Mouse (Mus musculus): ENCODE measurements around the gene Kat2b.
"Not testable (repeated sequence)": the region's sequence is repeated elsewhere in the genome, so short reads cannot be mapped to it uniquely, and the experiment has no call there.

Gene Kat2b

DNA sequence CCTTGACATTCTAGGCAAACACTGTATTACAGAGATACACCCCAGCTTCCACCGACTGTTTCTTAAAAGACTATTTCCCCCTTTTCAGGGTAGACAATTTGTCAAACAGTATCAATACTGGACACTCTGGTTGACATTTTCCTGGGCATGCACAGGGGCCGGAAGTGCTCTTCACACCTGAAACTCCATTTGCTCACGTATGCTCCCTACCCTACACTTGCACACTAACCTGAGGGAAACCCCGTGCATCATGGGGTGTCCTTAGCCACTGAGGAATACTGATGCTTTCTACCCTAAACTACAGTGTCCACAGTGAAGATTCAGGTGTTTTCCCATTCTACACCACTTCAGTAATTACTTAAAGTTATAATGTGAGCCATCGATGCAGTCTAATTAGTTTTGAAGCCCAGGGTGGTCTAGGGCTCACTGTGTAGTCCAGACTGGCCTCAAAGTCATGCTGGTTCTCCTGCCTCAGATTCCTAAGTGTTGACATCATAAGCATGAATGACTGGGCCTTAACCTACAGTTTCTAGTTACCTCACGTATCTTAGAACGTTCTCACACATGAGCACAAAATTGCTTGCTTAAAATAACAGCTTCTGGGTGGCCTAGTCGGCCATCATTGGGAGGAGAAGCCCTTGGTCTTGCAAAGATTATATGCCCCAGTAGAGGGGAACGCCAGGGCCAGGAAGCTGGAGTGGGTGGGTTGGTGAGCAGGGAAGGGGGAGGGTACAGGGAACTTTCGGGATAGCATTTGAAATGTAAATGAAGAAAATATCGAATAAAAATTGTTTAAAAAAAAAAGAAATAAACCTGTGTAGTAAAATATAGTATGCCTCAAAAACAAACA is 30.5 kb downstream of the Kat2b start:
- no peak for DNase-seq (ENCODE audit: low spot score)

DNA sequence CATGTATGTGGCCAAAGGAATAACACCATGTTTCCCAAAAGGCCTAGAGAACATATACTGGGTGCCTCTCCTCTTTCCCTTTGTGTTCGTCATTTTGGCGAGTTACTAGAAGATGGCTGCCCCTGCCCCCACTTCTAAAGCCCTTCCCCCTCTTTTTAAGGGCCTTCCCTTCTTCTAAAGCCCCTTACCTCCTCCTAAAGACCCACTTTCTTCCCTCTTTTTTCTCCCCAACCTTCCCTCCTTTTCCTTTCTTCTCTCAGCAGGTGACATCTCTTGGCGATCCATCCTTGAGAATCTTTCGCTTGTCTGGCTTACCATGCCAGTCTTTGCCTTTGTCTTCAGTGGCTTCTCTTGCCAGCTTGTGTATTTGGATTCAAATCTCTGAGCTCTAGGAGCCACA is 31.9 kb downstream of the Kat2b start:
- DNase-seq (ENCODE audit: low spot score): no peak

DNA sequence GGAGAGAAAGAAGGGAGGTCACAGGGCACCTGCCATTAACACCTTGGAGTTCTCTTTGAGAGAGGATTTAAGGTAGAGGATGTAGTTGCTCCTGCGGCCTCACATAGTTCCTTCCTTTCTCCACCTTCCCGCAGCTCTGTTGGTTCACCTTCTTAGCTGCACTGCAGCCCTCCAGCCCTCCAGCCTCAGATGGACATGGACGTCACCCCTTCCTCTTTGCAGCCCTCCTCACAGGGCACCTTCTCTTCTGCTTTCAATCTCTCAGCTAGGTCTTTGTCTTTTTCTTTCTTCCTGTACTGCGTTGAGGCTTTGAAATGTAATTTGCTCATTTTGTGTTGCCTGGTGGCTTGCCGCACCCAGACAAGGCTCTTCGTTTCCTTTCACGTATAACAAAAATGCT is 36.6 kb downstream of the Kat2b start:
- DNase-seq (ENCODE audit: low spot score): not testable (repeated sequence)

DNA sequence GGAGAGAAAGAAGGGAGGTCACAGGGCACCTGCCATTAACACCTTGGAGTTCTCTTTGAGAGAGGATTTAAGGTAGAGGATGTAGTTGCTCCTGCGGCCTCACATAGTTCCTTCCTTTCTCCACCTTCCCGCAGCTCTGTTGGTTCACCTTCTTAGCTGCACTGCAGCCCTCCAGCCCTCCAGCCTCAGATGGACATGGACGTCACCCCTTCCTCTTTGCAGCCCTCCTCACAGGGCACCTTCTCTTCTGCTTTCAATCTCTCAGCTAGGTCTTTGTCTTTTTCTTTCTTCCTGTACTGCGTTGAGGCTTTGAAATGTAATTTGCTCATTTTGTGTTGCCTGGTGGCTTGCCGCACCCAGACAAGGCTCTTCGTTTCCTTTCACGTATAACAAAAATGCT is 39.4 kb downstream of the Kat2b start:
- DNase-seq (ENCODE audit: low spot score): not testable (repeated sequence)

DNA sequence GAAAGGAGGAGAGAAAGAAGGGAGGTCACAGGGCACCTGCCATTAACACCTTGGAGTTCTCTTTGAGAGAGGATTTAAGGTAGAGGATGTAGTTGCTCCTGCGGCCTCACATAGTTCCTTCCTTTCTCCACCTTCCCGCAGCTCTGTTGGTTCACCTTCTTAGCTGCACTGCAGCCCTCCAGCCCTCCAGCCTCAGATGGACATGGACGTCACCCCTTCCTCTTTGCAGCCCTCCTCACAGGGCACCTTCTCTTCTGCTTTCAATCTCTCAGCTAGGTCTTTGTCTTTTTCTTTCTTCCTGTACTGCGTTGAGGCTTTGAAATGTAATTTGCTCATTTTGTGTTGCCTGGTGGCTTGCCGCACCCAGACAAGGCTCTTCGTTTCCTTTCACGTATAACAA is 42.3 kb downstream of the Kat2b start:
- DNase-seq (ENCODE audit: low spot score): not testable (repeated sequence)

DNA sequence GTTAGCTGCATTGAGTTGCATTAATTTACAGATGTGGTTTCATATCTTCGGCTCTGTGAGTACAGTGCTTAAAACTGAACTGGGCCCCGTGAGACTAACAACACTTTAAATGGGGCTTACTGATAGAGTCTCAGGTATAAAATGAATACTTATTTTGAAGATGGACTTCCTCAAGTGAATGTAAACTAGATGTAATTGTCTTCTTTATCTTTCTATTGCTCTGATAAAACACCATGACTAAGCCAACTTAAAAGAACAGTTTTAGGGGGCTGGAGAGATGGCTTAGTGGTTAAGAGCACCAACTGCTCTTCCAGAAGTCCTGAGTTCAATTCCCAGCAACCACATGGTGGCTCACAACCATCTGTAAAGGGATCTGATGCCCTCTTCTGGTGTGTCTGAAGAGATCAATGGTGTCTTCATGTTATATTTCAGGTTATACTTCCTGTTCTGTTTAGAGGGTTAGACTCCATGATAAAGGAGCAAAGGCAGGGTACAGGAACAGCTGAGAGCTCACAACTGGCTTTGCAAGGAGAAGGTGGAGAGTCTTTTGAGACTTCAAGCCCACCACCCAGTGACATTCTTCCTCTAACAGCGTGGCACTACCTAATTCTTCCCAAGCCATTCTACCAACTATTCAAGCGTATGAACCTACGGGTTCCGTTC is 50.8 kb downstream of the Kat2b start:
- DNase-seq (ENCODE audit: low spot score): no peak

DNA sequence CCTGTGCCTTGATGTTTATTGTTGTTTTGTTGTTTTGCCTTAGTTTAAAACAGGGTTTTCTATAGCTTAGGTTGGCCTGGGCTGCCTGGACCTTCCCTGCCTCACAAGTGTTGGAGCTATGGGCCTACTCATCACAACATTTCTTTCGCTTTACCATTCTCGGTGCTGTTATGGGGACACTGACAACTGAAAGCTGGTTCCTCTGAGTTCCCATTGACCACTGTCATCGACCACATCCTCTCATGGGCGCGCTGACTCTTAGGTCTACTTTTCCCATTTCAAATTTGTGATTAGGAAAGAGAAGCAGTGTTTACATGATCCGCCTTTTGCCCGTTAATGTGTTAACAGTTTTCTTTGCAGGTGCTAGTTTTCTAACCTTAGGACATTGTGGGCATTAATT is 51.7 kb downstream of the Kat2b start:
- DNase-seq (ENCODE audit: low spot score): no peak

DNA sequence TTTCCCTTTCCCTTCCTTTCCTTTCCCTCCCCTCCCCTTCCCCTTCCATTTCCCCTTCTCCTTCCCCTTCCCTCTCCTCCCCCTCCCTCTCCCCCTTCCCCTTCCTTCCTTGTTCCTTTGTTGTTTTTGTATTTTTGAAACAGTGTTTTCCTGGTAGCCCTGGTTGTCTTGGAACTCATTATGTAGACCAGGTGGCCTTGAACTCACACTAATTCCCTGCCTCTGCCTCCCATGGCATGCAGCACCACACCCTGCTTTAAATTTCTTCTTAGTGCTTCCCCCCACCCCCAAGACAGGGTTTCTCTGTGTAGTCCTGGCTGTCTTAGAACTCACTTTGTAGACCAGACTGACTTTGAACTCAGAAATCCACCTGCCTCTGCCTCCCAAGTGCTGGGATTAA is 52.7 kb downstream of the Kat2b start:
- no peak for DNase-seq (ENCODE audit: low spot score)

DNA sequence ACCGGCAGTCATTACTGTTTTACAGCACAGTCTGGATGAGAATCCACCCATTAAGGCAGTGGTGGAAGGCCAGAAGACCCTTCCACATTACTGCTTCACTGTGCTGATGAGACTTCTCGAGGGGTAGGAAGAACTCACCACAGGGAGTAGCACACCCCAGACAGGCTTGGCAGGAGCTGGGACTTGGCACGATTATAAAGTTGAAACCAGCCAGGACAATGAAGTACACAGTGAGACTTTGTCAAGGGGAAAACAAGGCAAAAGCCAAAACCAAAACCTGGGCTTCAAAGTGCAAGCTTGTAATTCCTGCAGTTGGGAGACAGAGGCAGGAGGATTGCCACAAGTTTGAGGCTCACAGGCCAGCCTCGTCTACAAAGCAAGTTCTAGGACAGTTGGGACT is 54.0 kb downstream of the Kat2b start:
- no peak for DNase-seq (ENCODE audit: low spot score)

DNA sequence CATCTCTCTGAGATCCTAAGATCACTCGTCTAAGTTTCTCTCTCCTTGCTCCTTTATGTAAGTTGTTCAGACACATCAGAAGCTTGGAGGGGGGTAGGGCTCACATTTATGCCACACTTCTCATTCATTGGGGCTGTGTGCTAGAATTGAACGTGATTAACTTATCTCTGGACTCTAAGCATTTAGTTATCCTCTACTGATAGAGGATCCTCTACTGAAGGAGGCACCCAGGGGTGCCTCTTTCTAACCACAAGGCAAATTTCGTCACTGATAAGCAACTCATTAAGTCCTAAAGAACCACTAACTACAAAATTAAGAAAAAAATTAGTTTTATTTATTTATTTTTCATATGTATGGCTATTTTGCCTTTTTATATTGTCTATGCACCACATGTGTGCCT is 55.5 kb downstream of the Kat2b start:
- no peak for DNase-seq (ENCODE audit: low spot score)

DNA sequence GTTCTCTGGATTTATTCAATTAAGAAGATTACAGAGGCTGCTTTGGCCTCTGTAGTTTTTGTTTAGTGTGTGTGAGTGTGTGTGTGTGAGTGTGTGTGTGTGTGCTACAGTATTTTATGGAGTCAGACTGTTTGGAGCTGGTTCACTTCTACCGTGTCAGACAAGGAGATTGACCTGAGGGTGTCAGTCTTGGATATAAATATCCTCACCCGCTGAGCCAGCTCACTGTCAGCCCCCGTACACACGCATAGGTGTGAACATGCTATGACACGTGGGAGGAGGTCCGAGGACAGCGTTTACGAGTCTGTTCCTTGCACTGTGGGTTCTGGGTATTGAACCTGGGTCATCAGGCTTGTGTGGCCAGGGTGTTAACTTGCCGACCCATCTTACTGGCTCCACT is 57.1 kb downstream of the Kat2b start:
- no peak for DNase-seq (ENCODE audit: low spot score)

DNA sequence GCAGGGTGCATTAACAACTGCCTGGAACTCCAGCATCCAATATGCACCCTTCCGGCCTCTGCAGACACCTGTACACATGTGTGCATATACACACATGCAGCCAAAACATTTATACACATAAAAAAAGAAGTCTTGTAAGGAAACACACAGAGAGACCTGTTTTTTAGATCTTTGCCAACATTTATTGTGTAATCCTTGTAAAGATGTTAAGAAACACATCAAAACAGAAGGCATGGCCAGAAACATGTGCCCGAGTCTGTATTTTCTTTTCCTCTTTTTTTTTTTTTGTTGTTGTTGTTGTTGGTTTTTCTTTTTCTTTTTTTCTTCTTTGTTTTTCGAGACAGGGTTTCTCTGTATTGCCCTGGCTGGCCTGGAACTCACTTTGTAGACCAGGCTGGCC is 59.5 kb downstream of the Kat2b start:
- no peak for DNase-seq (ENCODE audit: low spot score)

DNA sequence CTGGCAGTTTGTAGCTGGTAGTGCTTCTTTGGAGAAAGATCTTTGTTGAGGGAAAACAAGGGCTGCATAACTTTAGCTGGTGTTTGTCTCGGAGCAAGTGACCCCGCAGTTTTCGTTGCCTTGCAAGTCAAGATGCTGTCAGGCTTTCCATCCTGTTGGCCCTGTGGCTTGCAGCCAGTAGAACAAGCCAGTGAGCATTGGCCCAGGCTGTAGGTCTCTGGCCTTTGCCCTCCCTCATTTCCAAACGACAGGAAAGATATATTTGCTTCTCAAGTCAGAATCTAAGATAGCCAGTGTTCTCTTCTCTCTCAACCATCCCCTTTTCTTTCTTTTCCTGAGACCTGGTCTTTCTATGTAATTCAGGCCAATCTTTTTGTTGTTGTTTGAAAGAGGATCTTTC is 60.8 kb downstream of the Kat2b start:
- DNase-seq (ENCODE audit: low spot score): no peak

DNA sequence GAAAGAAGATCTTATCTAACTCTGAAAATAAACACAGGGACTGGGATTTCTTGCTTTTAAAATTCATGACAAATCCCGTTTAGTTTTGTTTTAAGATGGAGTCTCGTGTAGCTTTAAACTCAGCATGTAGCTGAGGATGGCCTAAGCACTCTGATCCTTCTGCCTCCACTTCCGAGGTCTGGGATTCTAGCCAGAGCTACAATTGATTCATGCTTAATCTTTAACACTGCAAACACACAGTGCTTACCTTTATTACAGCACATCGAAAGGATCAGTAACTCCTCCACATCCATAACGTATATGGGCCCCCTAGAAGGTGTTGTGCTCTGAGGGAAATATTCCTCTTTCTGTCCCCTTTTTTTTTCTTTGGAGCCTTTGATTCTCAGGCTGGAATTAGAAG is 61.5 kb downstream of the Kat2b start:
- no peak for DNase-seq (ENCODE audit: low spot score)

DNA sequence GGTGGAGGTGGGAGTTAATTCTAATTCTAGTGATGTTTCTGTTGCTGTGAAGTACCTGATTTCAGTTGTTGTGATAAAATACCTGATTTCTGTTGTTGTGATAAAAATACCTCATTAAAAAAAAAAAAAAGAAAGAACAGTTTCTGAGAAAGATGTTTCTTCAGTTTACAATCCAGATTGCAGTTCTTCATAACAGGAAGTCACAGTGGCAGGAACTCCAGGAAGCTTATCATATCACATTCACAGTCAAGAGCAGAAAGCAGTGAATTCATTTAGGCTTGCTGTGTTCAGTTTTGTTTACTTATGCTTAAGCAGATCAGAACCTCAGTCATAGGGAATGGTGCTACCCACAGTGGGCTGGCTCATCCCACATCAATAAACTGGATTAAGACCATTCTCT is 64.7 kb downstream of the Kat2b start:
- DNase-seq (ENCODE audit: low spot score): no peak

DNA sequence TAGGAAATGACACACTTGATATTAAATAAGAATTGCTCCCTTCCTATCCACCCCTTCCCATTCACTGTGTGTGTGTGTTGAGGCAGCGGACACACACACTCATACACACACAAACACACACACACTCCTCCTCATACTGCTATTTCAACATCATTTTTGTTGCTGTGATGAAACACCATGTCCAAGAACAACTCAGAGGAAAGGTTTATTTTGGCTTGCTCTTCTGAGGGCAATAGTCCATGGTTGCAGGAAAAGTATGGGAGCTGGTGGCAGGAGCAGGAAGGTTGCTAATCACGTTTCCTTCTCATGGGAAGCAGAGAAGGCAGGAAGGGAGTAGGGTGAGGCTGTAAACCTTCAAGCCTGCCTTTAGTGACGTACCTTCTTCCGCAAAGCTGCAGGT is 76.7 kb downstream of the Kat2b start:
- DNase-seq (ENCODE audit: low spot score): no peak

DNA sequence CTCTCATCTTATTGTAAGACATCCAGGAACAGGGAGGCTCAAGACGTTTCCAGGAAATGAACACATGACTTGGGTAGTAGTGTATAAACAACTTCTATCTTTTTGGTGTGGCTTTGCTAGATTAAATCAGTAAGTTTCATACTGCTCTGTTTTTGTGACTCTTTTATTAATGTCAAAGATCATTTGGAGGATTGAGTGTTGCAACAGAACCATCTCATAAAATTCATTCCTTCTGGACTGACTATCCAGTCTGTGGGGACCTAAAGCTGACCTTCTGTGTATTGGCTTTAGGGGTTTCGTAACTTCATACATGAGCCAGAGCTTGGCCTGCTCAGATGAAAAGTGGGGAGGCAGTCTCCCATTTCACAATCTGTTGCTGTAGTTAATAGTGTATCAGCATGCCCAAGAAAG is 83.6 kb downstream of the Kat2b start:
- no peak for DNase-seq (ENCODE audit: low spot score)

DNA sequence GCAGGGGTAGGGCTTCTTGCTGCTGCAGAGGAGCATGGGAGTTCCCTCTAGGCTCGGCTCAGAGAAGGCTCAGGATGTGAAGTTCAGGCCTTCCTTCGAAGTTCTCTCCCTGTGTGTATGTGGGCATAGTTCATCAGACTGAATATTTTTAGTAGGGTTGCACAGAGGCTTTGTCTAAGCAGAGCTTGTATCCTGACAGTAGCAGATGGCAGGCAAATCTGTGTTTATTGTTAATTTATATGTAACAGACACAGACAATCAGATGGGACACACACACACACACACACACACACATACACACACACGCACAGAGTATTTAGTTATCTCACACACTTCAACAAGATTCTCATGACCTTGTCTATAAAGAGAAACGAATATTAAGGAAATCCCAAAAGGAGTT is 87.9 kb downstream of the Kat2b start:
- no peak for DNase-seq (ENCODE audit: low spot score)

DNA sequence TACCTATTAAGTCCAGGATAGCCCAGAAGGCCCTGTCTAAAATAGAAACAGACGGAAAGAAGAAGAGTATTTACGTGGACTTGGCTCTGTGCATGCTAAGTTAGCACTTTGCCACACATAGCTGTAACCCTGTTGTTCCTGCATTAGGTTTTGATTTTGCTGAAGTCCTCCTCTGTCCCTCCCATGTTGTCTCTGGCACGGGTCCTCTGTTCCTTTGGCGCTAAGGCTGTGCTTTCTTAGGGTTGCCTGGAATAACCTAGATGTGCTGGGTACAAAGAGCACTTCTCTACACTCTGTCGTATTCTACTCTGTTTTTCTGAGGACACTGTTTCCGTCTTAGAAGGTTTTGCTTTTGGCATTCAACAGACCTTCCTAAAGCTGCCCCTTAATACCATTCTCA is 88.4 kb downstream of the Kat2b start:
- no peak for DNase-seq (ENCODE audit: low spot score)

DNA sequence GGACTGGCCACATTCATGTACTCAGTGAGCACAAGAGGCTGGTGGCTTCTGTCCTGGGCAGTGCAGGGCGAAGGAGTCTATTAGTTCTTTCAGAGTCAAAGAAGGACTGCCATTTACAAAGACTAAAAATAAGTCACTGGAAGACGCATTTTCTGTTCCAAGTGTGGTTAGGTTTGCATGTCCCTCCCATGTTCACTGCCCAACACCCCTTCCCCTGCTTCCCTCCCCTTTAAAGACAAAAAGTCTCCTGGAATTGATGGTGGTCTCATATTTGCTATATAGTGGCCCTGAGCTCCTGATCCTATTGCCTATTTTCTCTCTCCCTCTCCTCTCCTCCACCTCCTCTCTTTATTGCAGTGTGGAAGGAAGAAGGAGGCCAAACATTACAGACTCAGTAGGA is 89.3 kb downstream of the Kat2b start:
- no peak for DNase-seq (ENCODE audit: low spot score)

DNA sequence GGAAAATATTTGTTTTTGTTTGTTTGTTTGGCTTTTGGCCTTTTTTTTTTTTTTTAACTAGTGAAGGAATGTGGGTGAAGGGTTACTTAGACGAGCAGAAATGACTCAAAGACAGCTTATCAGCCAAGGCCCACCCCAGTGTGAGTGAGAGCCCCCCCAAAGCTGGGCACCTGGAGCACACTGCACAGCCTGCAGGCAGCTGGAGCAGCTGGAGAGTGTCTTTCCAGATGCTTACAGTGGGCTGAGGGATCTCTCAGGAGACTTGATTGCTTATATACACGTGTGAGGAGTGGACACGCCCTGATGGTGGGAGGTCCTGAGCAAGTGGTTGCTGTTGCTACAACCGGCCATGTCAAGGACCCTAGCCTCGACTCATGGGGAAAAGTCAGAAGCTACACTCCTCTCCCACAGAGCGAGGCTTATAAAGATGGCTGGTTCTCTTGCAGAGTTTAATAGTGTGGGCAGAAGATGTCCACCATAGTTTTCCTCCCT is 89.8 kb downstream of the Kat2b start:
- DNase-seq (ENCODE audit: low spot score): no peak

DNA sequence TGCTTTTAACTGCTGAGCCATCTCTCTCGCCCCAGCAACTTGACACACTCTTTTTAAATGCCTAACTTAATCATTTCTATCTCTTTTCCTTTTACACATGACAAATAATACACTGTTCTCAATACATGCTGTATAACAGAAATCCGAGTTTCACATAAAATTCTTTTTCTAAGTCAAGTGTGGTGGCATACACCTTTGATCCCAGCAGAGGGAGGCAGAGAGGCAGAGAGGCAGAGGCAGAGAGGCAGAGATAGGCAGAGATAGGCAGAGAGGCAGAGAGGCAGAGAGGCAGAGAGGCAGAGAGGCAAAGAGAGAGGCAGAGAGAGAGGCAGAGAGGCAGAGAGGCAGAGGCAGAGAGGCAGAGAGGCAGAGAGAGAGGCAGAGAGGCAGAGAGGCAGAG is 90.7 kb downstream of the Kat2b start:
- DNase-seq (ENCODE audit: low spot score): peak; percentile 7

DNA sequence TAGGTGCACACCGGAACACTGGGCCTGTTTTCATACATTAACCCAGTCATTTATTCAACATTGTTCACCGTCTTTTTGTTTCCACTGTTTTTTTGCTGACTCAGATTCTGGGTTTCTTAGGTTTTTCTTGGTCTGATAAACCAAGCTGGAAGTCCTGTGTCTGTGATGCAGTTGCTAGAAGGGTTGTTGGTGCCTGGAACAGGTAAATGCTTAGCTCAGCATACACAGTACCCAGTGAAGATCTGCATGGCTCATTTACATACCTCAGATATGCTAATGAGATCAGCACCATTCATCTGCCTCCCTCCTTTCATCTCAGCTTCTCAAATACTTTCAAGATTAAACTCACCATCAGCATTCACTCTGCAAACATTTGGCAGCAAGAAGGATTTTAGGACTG is 92.0 kb downstream of the Kat2b start:
- no peak for DNase-seq (ENCODE audit: low spot score)

DNA sequence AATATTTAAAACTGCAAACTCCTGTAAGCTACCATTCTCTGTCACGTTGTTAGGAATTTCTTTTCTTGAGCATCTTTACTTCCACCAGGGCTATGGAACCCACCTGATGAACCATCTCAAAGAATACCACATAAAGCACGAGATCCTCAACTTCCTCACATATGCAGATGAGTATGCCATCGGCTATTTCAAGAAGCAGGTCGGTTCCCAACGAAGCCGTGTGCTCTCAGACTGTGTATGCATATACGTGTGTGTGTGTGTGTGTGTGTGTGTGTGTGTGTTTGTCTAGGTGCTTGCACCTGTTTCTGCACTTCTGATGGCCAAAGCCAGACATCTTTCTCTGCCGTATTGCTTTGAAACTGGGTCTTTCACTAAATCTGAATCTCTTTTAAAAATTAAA is 92.6 kb downstream of the Kat2b start:
- DNase-seq (ENCODE audit: low spot score): no peak

All from embryo, embryonic 10.5 days (tissue).